Mouse (Mus musculus): ENCODE data around the gene Ddhd1.

DNA sequence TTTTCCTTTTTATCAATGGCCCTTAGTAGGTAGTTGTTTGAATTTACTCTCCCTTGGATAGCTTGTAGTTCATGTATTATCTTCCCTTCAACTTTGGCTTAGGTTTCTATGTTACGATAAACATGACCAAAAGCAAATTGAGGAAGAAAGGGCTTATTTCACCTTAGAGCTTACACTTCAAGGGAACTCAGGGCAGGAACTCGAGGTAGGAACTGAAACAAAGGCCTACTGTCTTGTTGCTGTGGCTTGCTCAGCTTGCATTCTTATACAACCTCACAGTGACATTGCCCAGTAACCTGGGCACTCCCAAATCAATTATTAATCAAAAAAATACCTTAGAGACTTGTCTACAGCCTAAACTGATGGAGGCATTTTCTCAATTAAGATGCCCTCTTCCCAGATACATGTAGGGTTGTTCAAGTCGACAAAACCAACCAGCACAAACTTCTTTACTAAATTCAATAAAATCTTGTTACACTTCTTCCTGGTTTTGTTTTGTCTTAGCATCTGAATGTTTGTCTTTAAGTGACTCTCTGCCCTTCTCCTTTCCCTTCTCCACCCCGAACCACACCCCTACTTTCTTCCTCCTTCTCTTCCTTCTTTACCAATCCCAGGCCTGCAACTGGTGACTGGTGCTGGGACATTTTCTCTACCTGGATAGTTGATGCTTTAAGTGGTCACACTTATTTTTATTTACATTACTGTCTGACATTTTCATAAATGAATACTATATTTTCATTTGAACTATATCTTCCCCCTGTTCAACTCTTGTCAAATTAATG lies 25.0 kb downstream of the Ddhd1 start:
- TF ChIP-seq CTCF (IDR thresholded peaks at IDR 0.05; ENCODE audit: borderline replicate concordance, extremely low read depth, insufficient read depth, insufficient read length) (no peak), POLR2A (IDR thresholded peaks at IDR 0.05; ENCODE audit: borderline replicate concordance, extremely low read depth, insufficient read depth, insufficient read length, poor library complexity, severe bottlenecking) (no peak)
